Mouse (Mus musculus) lung, postnatal 0 days (tissue): Measurements from ENCODE around the gene Nrg3. TPM values are rescaled to one million over a fixed set of nuclear protein-coding genes. Genes with fewer than 3 reads are reported as not detected.

Experiments
- ATAC-seq: fragments of 200-750 bp; cut with Nextera tagmentation; 2 replicates; pipeline ENCODE4 v1.8.0; 2017; ENCODE audit warnings: moderate library complexity
- DNase-seq: peaks from one replicate; pipeline ENCODE4 v3.0.0-alpha.2; 2016; ENCODE audit warnings: low spot score
- H3K27ac ChIP-seq: fragments of 300-500 bp; sonication (generic); 2 replicates; pipeline ENCODE4 v1.5.1; 2014; ENCODE audit warnings: antibody characterized with exemption, mild to moderate bottlenecking, low read length, mixed read lengths
- H3K27me3 ChIP-seq: fragments of 300-500 bp; sonication (generic); replicated peaks from 2 replicates; pipeline ENCODE4 v1.6.1; 2014; ENCODE audit warnings: low read length, mixed read lengths; ENCODE audit not compliant: insufficient read depth
- H3K36me3 ChIP-seq: fragments of 300-500 bp; sonication (generic); 2 replicates; pipeline ENCODE4 v1.6.1; 2014; ENCODE audit warnings: low read length, mixed read lengths; ENCODE audit not compliant: insufficient read depth
- H3K4me1 ChIP-seq: fragments of 300-500 bp; sonication (generic); 2 replicates; pipeline ENCODE4 v1.6.1; 2014; ENCODE audit warnings: antibody characterized with exemption, low read depth, low read length, mixed read lengths; ENCODE audit not compliant: insufficient read depth
- H3K4me2 ChIP-seq: fragments of 300-500 bp; sonication (generic); replicated peaks from 2 replicates; pipeline ENCODE4 v1.6.1; 2014; ENCODE audit warnings: low read depth, mild to moderate bottlenecking, low read length, moderate library complexity, mixed read lengths
- H3K4me3 ChIP-seq: fragments of 300-500 bp; sonication (generic); 2 replicates; pipeline ENCODE4 v1.5.1; 2014; ENCODE audit warnings: low read depth, low read length
- H3K9ac ChIP-seq: fragments of 300-500 bp; sonication (generic); replicated peaks from 2 replicates; pipeline ENCODE4 v1.6.1; 2014; ENCODE audit warnings: low read depth, mild to moderate bottlenecking
- H3K9me3 ChIP-seq: fragments of 300-500 bp; sonication (generic); 2 replicates; pipeline ENCODE4 v1.6.1; 2016; ENCODE audit warnings: low read length, mixed read lengths
- CTCF ChIP-seq: IDR thresholded peaks from 2 replicates; pipeline ENCODE4 v1.5.1; 2016; ENCODE audit warnings: antibody characterized with exemption, mild to moderate bottlenecking
- EP300 ChIP-seq: IDR thresholded peaks from 2 replicates; pipeline ENCODE4 v1.6.1; 2016; ENCODE audit warnings: antibody characterized with exemption, mild to moderate bottlenecking, control low read depth
- WGBS: fragments of 180-500 bp; shearing (Covaris S2); extraction: QIAGEN DNeasy Blood & Tissue Kit; methylation state at CpG from one replicate; pipeline ENCODE4 v1.1.7; 2014; 5-methylcytosine and 5-hydroxymethylcytosine counted together
- polyA plus RNA-seq: library from polyadenylated mRNA; unstranded; fragments of >200 nt; fragmentation: Nextera tagmentation; extraction: Ambion mirVana; gene quantifications from 2 replicates; pipeline ENCODE4 v1.2.1, GENCODE M21; 2015

Nrg3 gene
- polyA plus RNA-seq, 1 experiment from 2014 or later, result not detected

GRCm38 (mm10) chr14:38566182-38566581 lies 906.7 kb downstream of the Nrg3 start:
- Histone ChIP-seq H3K27me3 (no peaks in the 10 kb centered on the region), H3K9me3 (no peaks in the 10 kb centered on the region), H3K27ac (no peak overlapping the region), H3K4me3 (no peak overlapping the region), H3K9ac (no peak overlapping the region), H3K4me2 (no peak overlapping the region), H3K4me1 (no peaks in the 10 kb centered on the region), H3K36me3 (no peaks in the 10 kb centered on the region)
- no peak for ATAC-seq
- no peak for DNase-seq
- TF ChIP-seq EP300, result no peak
- no peak for TF ChIP-seq CTCF
- WGBS, result 84% methylated on average over 3 of the region's 3 CpGs

DNA sequence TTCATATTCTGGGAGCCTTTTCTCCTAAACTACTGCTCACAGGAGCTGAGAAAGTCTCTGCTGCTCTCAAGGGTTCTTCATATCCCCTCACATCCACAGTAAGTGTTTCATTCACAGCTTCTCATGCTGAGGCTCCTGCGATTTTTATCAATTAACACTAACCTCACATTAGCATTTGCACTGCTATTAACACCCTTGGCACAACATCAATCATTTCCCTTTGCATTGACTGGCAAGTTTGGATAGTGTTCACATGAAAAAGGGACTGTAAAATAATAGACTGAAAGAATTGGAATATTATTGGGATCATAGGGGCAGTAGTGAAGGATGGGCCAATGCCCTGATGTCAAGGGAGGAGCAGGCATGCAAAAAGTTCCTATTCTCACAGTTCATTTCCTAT lies 918.3 kb downstream of the Nrg3 start:
- no peak overlapping the region for H3K4me2 ChIP-seq
- no peaks in the 10 kb centered on the region for H3K4me1 ChIP-seq
- no peak for DNase-seq
- no peak for ATAC-seq
- H3K9me3 ChIP-seq, result no peaks in the 10 kb centered on the region
- WGBS, result 73% methylated on average over 1 of the region's 1 CpGs
- H3K36me3 ChIP-seq, result no peaks in the 10 kb centered on the region
- H3K4me3 ChIP-seq, result no peak overlapping the region
- no peak for TF ChIP-seq CTCF
- no peak for TF ChIP-seq EP300
- H3K9ac ChIP-seq, result no peak overlapping the region
- no peaks in the 10 kb centered on the region for H3K27me3 ChIP-seq
- H3K27ac ChIP-seq, result no peak overlapping the region

DNA sequence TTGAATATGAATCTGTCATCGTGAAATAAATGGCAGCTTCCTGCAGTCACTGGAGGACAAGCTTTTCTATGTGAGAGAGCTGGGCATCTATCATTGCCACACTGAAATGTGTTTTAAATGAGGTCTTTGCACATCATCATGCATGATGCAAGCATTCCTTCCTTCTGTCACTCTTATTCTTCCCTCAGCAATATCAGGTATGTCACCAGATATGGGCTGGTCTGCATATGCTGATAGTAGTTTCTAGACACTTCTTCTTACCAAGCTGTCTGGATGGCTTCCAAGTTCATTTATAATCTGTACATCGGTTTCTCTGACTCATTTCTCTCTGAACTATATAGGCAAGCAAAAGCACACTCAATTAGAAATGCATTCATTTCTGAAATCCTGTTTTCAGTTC lies 925.6 kb downstream of the Nrg3 start:
- no peak for DNase-seq
- WGBS, result 54% methylated on average over 2 of the region's 2 CpGs

DNA sequence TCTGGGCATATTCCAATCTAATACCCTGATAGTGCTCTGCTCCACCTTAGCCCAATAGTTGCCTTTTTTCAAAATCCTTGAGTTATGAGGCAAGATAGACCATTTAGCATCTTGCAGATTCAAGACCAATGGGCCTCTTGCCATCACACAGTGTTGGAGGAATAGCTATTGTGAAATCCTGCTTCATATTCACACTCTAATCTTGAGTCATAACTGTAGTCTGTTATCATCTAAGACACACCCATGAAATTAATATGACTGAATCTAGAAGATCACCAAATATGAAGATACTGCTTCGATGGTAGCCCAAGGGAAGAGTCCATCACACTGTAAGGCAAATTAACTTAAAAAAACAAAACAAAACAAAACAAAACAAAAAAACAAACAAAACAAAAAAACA lies 937.7 kb downstream of the Nrg3 start:
- WGBS, result 57% methylated on average over 1 of the region's 1 CpGs
- no peak overlapping the region for H3K9ac ChIP-seq
- H3K27ac ChIP-seq, result no peak overlapping the region
- ATAC-seq (no peak), DNase-seq (no peak)
- H3K36me3 ChIP-seq, result no peaks in the 10 kb centered on the region
- no peaks in the 10 kb centered on the region for H3K9me3 ChIP-seq
- H3K4me1 ChIP-seq, result no peaks in the 10 kb centered on the region
- H3K27me3 ChIP-seq, result no peaks in the 10 kb centered on the region
- no peak for TF ChIP-seq CTCF
- TF ChIP-seq EP300, result no peak
- no peak overlapping the region for H3K4me3 ChIP-seq
- no peak overlapping the region for H3K4me2 ChIP-seq

More for the DNA sequence above, 925.6 kb downstream of the Nrg3 start:
- Histone ChIP-seq H3K27me3 (no peaks in the 10 kb centered on the region), H3K4me3 (no peak overlapping the region), H3K36me3 (no peaks in the 10 kb centered on the region), H3K27ac (no peak overlapping the region), H3K4me2 (no peak overlapping the region), H3K4me1 (no peaks in the 10 kb centered on the region), H3K9me3 (no peaks in the 10 kb centered on the region), H3K9ac (no peak overlapping the region)
- no peak for ATAC-seq
- TF ChIP-seq EP300 (no peak), CTCF (no peak)

DNA sequence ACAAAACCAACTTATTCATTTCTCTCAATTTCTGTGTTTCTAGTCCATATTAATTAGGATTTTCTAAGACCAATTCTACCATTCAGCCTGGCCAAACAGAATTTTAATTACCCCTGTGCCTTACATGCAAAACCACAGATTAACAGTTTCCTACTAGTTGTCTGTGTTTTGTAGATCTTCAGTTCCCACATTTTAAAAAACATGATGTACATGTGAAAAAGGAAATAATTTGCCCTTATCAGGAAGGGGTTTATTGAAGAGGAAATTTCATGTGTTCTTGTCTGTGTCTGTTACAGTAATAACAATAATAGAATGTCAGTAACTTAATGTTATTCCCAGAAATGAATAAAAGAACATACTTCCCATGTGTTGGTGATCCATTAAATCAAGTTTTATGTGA lies 939.4 kb downstream of the Nrg3 start:
- TF ChIP-seq EP300 (no peak), CTCF (no peak)
- H3K9ac ChIP-seq, result no peak overlapping the region
- no peaks in the 10 kb centered on the region for H3K27me3 ChIP-seq
- H3K36me3 ChIP-seq, result no peaks in the 10 kb centered on the region
- no peak overlapping the region for H3K27ac ChIP-seq
- H3K4me1 ChIP-seq, result no peaks in the 10 kb centered on the region
- DNase-seq (no peak), ATAC-seq (no peak)
- H3K9me3 ChIP-seq, result no peaks in the 10 kb centered on the region
- no peak overlapping the region for H3K4me3 ChIP-seq
- no peak overlapping the region for H3K4me2 ChIP-seq

DNA sequence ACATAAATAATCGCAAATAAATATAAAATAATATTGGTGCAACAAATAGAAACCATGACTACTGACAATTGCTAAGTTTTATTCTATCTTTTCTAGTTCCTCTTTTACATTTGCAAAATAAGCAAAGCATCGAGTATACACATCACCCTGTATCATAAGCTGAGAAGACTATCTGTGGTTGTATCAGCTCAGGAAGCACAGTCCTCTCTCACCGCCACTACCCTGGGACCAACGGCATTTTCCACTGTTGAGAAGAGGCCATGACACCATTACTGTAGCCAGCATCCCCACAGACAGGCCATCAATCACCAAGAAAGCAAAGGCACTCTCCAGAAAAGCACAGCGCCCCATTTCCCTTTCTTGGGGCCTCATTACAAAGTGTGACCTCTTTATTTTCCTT lies 956.7 kb downstream of the Nrg3 start:
- H3K4me1 ChIP-seq, result no peaks in the 10 kb centered on the region
- H3K4me2 ChIP-seq, result no peak overlapping the region
- H3K9me3 ChIP-seq, result no peaks in the 10 kb centered on the region
- H3K4me3 ChIP-seq, result no peak overlapping the region
- no peak for TF ChIP-seq CTCF
- TF ChIP-seq EP300, result no peak
- 53% methylated on average over 5 of the region's 5 CpGs for WGBS
- no peaks in the 10 kb centered on the region for H3K36me3 ChIP-seq
- no peaks in the 10 kb centered on the region for H3K27me3 ChIP-seq
- DNase-seq, result no peak
- no peak overlapping the region for H3K27ac ChIP-seq
- no peak for ATAC-seq
- no peak overlapping the region for H3K9ac ChIP-seq

DNA sequence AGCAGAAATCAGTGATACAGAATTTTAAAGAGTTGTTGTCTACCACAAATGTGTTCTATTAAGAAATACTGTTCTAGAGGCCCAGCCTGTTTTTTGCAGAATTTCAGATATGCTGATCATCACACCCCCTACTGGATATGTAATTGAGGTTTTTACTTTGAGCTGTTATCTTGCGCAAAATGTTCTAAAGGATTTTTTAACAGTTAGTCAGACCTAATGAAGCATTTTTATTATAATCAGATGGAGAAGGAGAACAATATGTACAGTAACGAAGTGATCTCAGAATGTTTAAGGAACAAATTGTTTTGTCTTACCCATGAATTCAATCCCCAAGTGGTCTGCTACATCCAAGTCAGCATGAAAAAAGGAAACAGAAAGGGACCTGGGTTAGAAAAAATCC lies 963.9 kb downstream of the Nrg3 start:
- H3K4me2 ChIP-seq, result no peak overlapping the region
- WGBS, result 85% methylated on average over 2 of the region's 2 CpGs
- H3K4me3 ChIP-seq, result no peak overlapping the region
- no peak overlapping the region for H3K9ac ChIP-seq
- TF ChIP-seq EP300, result no peak
- TF ChIP-seq CTCF, result no peak
- H3K27ac ChIP-seq, result no peak overlapping the region
- H3K36me3 ChIP-seq, result no peaks in the 10 kb centered on the region
- H3K4me1 ChIP-seq, result no peaks in the 10 kb centered on the region
- no peaks in the 10 kb centered on the region for H3K9me3 ChIP-seq
- no peak for DNase-seq
- no peaks in the 10 kb centered on the region for H3K27me3 ChIP-seq
- ATAC-seq, result no peak
